18 mouse cellular contexts compared by ENCODE assay signal in the genomic region with DNA sequence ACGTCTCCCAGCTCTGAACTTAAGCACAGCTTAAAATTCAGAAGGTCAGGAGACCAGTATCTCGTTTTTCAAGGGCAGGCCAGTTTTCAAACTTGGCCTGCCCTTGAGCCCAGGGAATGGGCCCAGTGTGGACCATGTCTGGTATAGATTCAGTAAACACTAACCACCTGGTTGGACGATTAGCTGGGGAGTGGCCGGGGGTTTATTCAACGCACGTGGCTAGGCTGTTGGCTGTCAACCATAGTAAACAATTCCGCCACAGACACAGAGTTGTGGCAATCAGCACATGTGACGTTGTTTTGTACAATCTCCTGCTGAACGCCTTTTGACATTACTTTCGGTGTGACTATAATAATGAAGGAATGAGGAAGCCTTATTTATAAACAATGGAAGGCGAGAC.
A peak's percentile ranks its signal among the peaks of the same experiment; 100 is the strongest.
DNase-seq lines count a peak whose midpoint lies in the region; ATAC-seq and TF ChIP-seq lines count a peak whose summit lies in the region.
"Had no signal": no experiment of that assay in that cellular context is flagged by ENCODE, and none has a peak within 500 bp of the region (broad histone marks: within the 10 kb centered on the region; RNA-seq: fewer than 3 reads in every experiment).

No protein-coding gene starts in this region.

- ATAC-seq in kidney, embryonic 16.5 days (ENCODE audit: low FRiP score, low TSS enrichment): no peak
- ATAC-seq: CD4-positive, CD25-positive, alpha-beta regulatory T cell, adult 4 months; forebrain, embryonic 15.5 days; intestine, embryonic 15.5 days had no signal

- H3K36me3 ChIP-seq in kidney, embryonic 16.5 days (ENCODE audit: insufficient read depth, low read length): no peaks in the 10 kb centered on the region
- no peaks in the 10 kb centered on the region for H3K36me3 ChIP-seq in midbrain, embryonic 10.5 days
- H3K36me3 ChIP-seq: embryonic facial prominence, embryonic 12.5 days; forebrain, embryonic 15.5 days; G1E; hindbrain, embryonic 13.5 days; intestine, embryonic 15.5 days; midbrain, embryonic 12.5 days had no signal

- H3K4me2 ChIP-seq in kidney, embryonic 16.5 days (replicated peaks; ENCODE audit: low read depth, low read length): no peak overlapping the region
- H3K4me2 ChIP-seq: embryonic facial prominence, embryonic 12.5 days; forebrain, embryonic 15.5 days; hindbrain, embryonic 13.5 days; intestine, embryonic 15.5 days; midbrain, embryonic 12.5 days had no signal

- 52% methylated on average over 11 of the region's 11 CpGs for WGBS in kidney, embryonic 16.5 days
- 42% methylated on average over 11 of the region's 11 CpGs for WGBS in lung, adult 2 months
- WGBS in midbrain, embryonic 10.5 days: 87% methylated on average over 11 of the region's 11 CpGs

- no peak overlapping the region for H3K4me3 ChIP-seq in kidney, embryonic 16.5 days (ENCODE audit: low read length)
- no peak overlapping the region for H3K4me3 ChIP-seq in cortical plate, adult 2 months (ENCODE audit: insufficient read depth, low read length)
- H3K4me3 ChIP-seq in lung, adult 2 months (replicated peaks; ENCODE audit: extremely low read depth, low read depth, low read length): no peak overlapping the region
- H3K4me3 ChIP-seq in midbrain, embryonic 10.5 days: no peak overlapping the region
- H3K4me3 ChIP-seq: embryonic facial prominence, embryonic 12.5 days; forebrain, embryonic 15.5 days; hindbrain, embryonic 13.5 days; intestine, embryonic 15.5 days; midbrain, embryonic 12.5 days had no signal

- no peak overlapping the region for H3K27ac ChIP-seq in kidney, embryonic 16.5 days (ENCODE audit: low read length)
- H3K27ac ChIP-seq in cortical plate, adult 2 months (ENCODE audit: insufficient read depth, low read length): peak overlapping the region; percentile 3; the same call in 1 of the 2 replicates
- no peak overlapping the region for H3K27ac ChIP-seq in midbrain, embryonic 10.5 days (replicated peaks)
- H3K27ac ChIP-seq: embryonic facial prominence, embryonic 12.5 days; forebrain, embryonic 15.5 days; hindbrain, embryonic 13.5 days; intestine, embryonic 15.5 days; macrophage; midbrain, embryonic 12.5 days had no signal

- no peaks in the 10 kb centered on the region for H3K9me3 ChIP-seq in kidney, embryonic 16.5 days (ENCODE audit: low read length)
- H3K9me3 ChIP-seq in midbrain, embryonic 10.5 days (replicated peaks): no peaks in the 10 kb centered on the region
- H3K9me3 ChIP-seq: embryonic facial prominence, embryonic 12.5 days; forebrain, embryonic 15.5 days; hindbrain, embryonic 13.5 days; intestine, embryonic 15.5 days; midbrain, embryonic 12.5 days had no signal

- no peak overlapping the region for H3K9ac ChIP-seq in kidney, embryonic 16.5 days (replicated peaks; ENCODE audit: low read length)
- H3K9ac ChIP-seq: embryonic facial prominence, embryonic 12.5 days; forebrain, embryonic 15.5 days; hindbrain, embryonic 13.5 days; intestine, embryonic 15.5 days; midbrain, embryonic 12.5 days had no signal

- peak; percentile 63 for DNase-seq in kidney, adult 18-20 months
- peak; percentile 36 for DNase-seq in brain, adult 2 months (ENCODE audit: low read depth, low spot score)
- DNase-seq in lung, adult 2 months: peak; percentile 20
- DNase-seq in right cerebral cortex, adult 18-20 months: no peak
- no peak for DNase-seq in midbrain, embryonic 10.5 days (ENCODE audit: low spot score)
- DNase-seq: cerebellum, adult 11-12 months; right cerebral cortex, postnatal 4 days; thymus, postnatal 4 days had no signal

- peaks cover 17% of the 10 kb centered on the region for H3K4me1 ChIP-seq in kidney, embryonic 16.5 days (ENCODE audit: insufficient read depth, low read length)
- no peaks in the 10 kb centered on the region for H3K4me1 ChIP-seq in cortical plate, adult 2 months (ENCODE audit: control insufficient read depth, insufficient read depth, low read length)
- 0 out of 2 replicates have a peak, but pooled peaks cover 2% of the 10 kb centered on the region for H3K4me1 ChIP-seq in lung, adult 2 months (ENCODE audit: control insufficient read depth, insufficient read depth, low read length)
- H3K4me1 ChIP-seq in midbrain, embryonic 10.5 days: peaks cover 15% of the 10 kb centered on the region
- H3K4me1 ChIP-seq: forebrain, embryonic 15.5 days; hindbrain, embryonic 13.5 days had no signal

- H3K27me3 ChIP-seq in kidney, embryonic 16.5 days (ENCODE audit: insufficient read depth, low read length): no peaks in the 10 kb centered on the region
- H3K27me3 ChIP-seq in midbrain, embryonic 10.5 days (ENCODE audit: low read depth, poor library complexity, severe bottlenecking): no peaks in the 10 kb centered on the region
- H3K27me3 ChIP-seq: embryonic facial prominence, embryonic 12.5 days; forebrain, embryonic 15.5 days; hindbrain, embryonic 13.5 days; intestine, embryonic 15.5 days; midbrain, embryonic 12.5 days had no signal

- no peak for TF ChIP-seq POLR2A in cortical plate, adult 2 months (IDR thresholded peaks at IDR 0.05; ENCODE audit: extremely low read depth, insufficient read depth, low read length)
- TF ChIP-seq POLR2A in lung, adult 2 months (IDR thresholded peaks at IDR 0.05; ENCODE audit: borderline replicate concordance, extremely low read depth, low read depth, low read length): no peak

- TF ChIP-seq CTCF in cortical plate, adult 2 months (IDR thresholded peaks at IDR 0.05; ENCODE audit: extremely low read depth, insufficient read depth, low read length): no peak
- TF ChIP-seq CTCF in lung, adult 2 months (IDR thresholded peaks at IDR 0.05; ENCODE audit: insufficient read depth, low read length): no peak

Comparison
In these comparisons a context has a peak if more than half of its experiments do, and no peak if none do; other contexts are left out.
1. DNase-seq: peak in kidney, adult 18-20 months (single experiment), brain, adult 2 months (single experiment) and lung, adult 2 months (single experiment); none in right cerebral cortex, adult 18-20 months (single experiment) and midbrain, embryonic 10.5 days (single experiment).